Mouse (Mus musculus) layer of hippocampus, postnatal 36 days (tissue): ENCODE measurements around the gene Rhbdd2. TPM values are rescaled to one million over a fixed set of nuclear protein-coding genes. Genes with fewer than 3 reads are reported as not detected.
A peak's percentile ranks its signal among the peaks of the same experiment; 100 is the strongest.

ENCODE experiments used
- DNase-seq, 2 experiments: peaks; one replicate each; pipeline ENCODE4 v3.0.0; 2022
- total RNA-seq, 2 experiments: library from RNA; stranded (reverse); gene quantifications; 2 replicates each; pipeline ENCODE4 v1.2.3; 2021

The Rhbdd2 gene
- total RNA-seq, 2 experiments from 2014 or later = 78.2 to 83.9 TPM

GRCm38 (mm10) chr5:135645330-135645729 is 12.9 kb downstream of the Rhbdd2 start:
- no peak for DNase-seq

- DNase-seq = no peak
These were observed 13.6 kb downstream of the Rhbdd2 start for GRCm38 (mm10) chr5:135646038-135646437.

GRCm38 (mm10) chr5:135648461-135649308 is 16.3 kb downstream of the Rhbdd2 start:
- DNase-seq = no peak

GRCm38 (mm10) chr5:135649309-135649633 is 16.9 kb downstream of the Rhbdd2 start:
- DNase-seq = no peak

- no peak for DNase-seq
These were observed 19.1 kb downstream of the Rhbdd2 start for GRCm38 (mm10) chr5:135651536-135651935.

- DNase-seq = no peak
These were observed 20.8 kb downstream of the Rhbdd2 start for GRCm38 (mm10) chr5:135653209-135653608.

GRCm38 (mm10) chr5:135656046-135656445 is 23.6 kb downstream of the Rhbdd2 start:
- DNase-seq = no peak

- DNase-seq = no peak
These were observed 24.7 kb downstream of the Rhbdd2 start for GRCm38 (mm10) chr5:135657128-135657527.

- no peak for DNase-seq
These were observed 25.4 kb downstream of the Rhbdd2 start for GRCm38 (mm10) chr5:135657703-135658373.

- no peak for DNase-seq
These were observed 27.5 kb downstream of the Rhbdd2 start for GRCm38 (mm10) chr5:135659956-135660355.

- DNase-seq = no peak
These were observed 28.1 kb downstream of the Rhbdd2 start for GRCm38 (mm10) chr5:135660535-135660934.

- DNase-seq = no peak
These were observed 34.5 kb downstream of the Rhbdd2 start for GRCm38 (mm10) chr5:135666890-135667289.

- no peak for DNase-seq
These were observed 35.7 kb downstream of the Rhbdd2 start for GRCm38 (mm10) chr5:135668071-135668470.

GRCm38 (mm10) chr5:135669741-135670275 is 37.4 kb downstream of the Rhbdd2 start, which contains the start of gene Por:
Gene Por, plus strand, starts transcription at chr5:135670033.
- no peak for DNase-seq

GRCm38 (mm10) chr5:135670881-135671280 is 38.5 kb downstream of the Rhbdd2 start:
- no peak for DNase-seq

GRCm38 (mm10) chr5:135672509-135672908 is 40.1 kb downstream of the Rhbdd2 start:
- DNase-seq = no peak

- DNase-seq = no peak
These were observed 40.6 kb downstream of the Rhbdd2 start for GRCm38 (mm10) chr5:135672980-135673379.

- DNase-seq = no peak
These were observed 41.9 kb downstream of the Rhbdd2 start for GRCm38 (mm10) chr5:135674349-135674775.

- peak; percentile 51 to 69 for DNase-seq
These were observed 42.4 kb downstream of the Rhbdd2 start for GRCm38 (mm10) chr5:135674821-135675220.

- no peak for DNase-seq
These were observed 44.3 kb downstream of the Rhbdd2 start for GRCm38 (mm10) chr5:135676696-135677095.

- no peak for DNase-seq
These were observed 44.8 kb downstream of the Rhbdd2 start for GRCm38 (mm10) chr5:135677251-135677650.

- no peak for DNase-seq
These were observed 46.1 kb downstream of the Rhbdd2 start for GRCm38 (mm10) chr5:135678481-135678880.

GRCm38 (mm10) chr5:135680967-135681545 is 48.6 kb downstream of the Rhbdd2 start:
- DNase-seq = no peak
